Mouse (Mus musculus) intestine, embryonic 16.5 days (tissue): ENCODE results near the gene Fcmr. TPM values are rescaled to one million over a fixed set of nuclear protein-coding genes. Genes with fewer than 3 reads are reported as not detected.
A peak's percentile ranks its signal among the peaks of the same experiment; 100 is the strongest.

Source experiments
- ATAC-seq: fragments of 200-750 bp; cut with Nextera tagmentation; 2 replicates; pipeline ENCODE4 v1.8.0; 2017; ENCODE audit warnings: moderate TSS enrichment, moderate library complexity
- H3K27ac ChIP-seq: fragments of 300-500 bp; sonication (generic); 2 replicates; pipeline ENCODE4 v1.5.1; 2014; ENCODE audit warnings: mild to moderate bottlenecking, low read length
- H3K27me3 ChIP-seq: fragments of 300-500 bp; sonication (generic); replicated peaks from 2 replicates; pipeline ENCODE4 v1.6.1; 2014; ENCODE audit warnings: low read length, control low read depth, mixed read lengths; ENCODE audit not compliant: control insufficient read depth, insufficient read depth
- H3K36me3 ChIP-seq: fragments of 300-500 bp; sonication (generic); 2 replicates; pipeline ENCODE4 v1.6.1; 2014; ENCODE audit warnings: low read length, control low read depth; ENCODE audit not compliant: control insufficient read depth, insufficient read depth
- H3K4me1 ChIP-seq: fragments of 300-500 bp; sonication (generic); 2 replicates; pipeline ENCODE4 v1.6.1; 2014; ENCODE audit warnings: low read length, control low read depth, mixed read lengths; ENCODE audit not compliant: control insufficient read depth, insufficient read depth
- H3K4me2 ChIP-seq: fragments of 300-500 bp; sonication (generic); 2 replicates; pipeline ENCODE4 v1.6.1; 2014; ENCODE audit warnings: low read depth, low read length, control low read depth
- H3K4me3 ChIP-seq: fragments of 300-500 bp; sonication (generic); 2 replicates; pipeline ENCODE4 v1.5.1; 2014; ENCODE audit warnings: mild to moderate bottlenecking, low read length
- H3K9ac ChIP-seq: fragments of 300-500 bp; sonication (generic); 2 replicates; pipeline ENCODE4 v1.6.1; 2014; ENCODE audit warnings: low read depth, low read length
- H3K9me3 ChIP-seq: fragments of 300-500 bp; sonication (generic); 2 replicates; pipeline ENCODE4 v1.6.1; 2016; ENCODE audit warnings: low read length, control low read depth; ENCODE audit not compliant: control insufficient read depth
- WGBS: fragments of 180-500 bp; shearing (Covaris S2); extraction: QIAGEN DNeasy Blood & Tissue Kit; methylation state at CpG from one replicate; pipeline ENCODE4 v1.1.7; 2014; 5-methylcytosine and 5-hydroxymethylcytosine counted together
- polyA plus RNA-seq: library from polyadenylated mRNA; unstranded; fragments of >200 nt; fragmentation: Nextera tagmentation; extraction: Ambion mirVana; gene quantifications from 2 replicates; pipeline ENCODE4 v1.2.1, GENCODE M21; 2015

The Fcmr gene
- polyA plus RNA-seq, 1 experiment from 2014 or later = 4.3 TPM

DNA sequence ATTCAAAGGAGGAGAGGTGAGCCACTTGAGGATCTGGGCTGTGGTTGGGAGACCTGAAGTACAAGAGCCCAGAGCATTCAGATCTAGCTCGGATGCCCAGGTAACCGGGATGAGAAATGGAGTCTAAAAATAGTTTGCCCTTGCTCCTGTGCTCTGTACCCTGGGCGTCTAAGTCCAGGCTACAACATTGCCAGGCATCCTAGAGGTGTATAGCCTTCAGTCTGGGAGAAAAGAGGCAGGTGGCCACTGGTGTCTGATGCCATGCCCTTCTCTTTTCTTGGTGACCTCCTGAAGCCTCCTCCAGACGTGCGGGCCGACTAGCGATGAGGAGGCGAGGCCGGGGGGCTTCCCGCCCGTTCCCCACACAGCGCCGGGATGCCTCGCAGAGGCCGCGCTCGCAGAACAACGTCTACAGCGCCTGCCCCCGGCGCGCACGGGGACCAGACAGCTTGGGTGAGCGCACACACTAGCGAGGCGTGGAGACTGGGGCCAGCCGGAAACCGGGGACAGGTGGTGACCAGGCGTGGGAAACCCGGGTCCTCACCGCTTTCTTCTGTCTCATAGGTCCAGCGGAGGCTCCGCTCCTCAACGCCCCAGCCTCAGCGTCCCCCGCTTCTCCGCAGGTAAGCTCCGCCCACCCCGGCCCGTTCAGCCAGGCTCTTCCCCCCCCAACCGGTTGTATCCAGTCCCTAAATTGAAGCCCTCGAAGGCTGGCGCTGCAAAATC, 12.6 kb downstream of the Fcmr start:
- no peaks in the 10 kb centered on the region for H3K9me3 ChIP-seq
- peak overlapping the region; percentile 49 for H3K4me3 ChIP-seq
- H3K27ac ChIP-seq = no peak overlapping the region
- peaks cover 9% of the 10 kb centered on the region; the same call in 1 of the 2 replicates for H3K27me3 ChIP-seq
- H3K9ac ChIP-seq = peak overlapping the region; percentile 60
- ATAC-seq = peak; percentile 72
- H3K4me1 ChIP-seq = 0 out of 2 replicates have a peak, but pooled peaks cover 3% of the 10 kb centered on the region
- no peaks in the 10 kb centered on the region for H3K36me3 ChIP-seq
- H3K4me2 ChIP-seq = peak overlapping the region; percentile 83
- WGBS = 3% methylated on average over 43 of the region's 43 CpGs

- Histone ChIP-seq H3K36me3 (no peaks in the 10 kb centered on the region), H3K4me1 (0 out of 2 replicates have a peak, but pooled peaks cover 3% of the 10 kb centered on the region), H3K9ac (no peak overlapping the region), H3K27ac (no peak overlapping the region), H3K27me3 (peaks cover 9% of the 10 kb centered on the region; the same call in 1 of the 2 replicates), H3K4me3 (no peak overlapping the region), H3K4me2 (no peak overlapping the region), H3K9me3 (no peaks in the 10 kb centered on the region)
- 87% methylated on average over 7 of the region's 7 CpGs for WGBS
- no peak for ATAC-seq
These were observed 14.5 kb downstream of the Fcmr start for GRCm38 (mm10) chr1:130879927-130880326.

GRCm38 (mm10) chr1:130883146-130883545, 17.7 kb downstream of the Fcmr start:
- Histone ChIP-seq H3K4me1 (no peaks in the 10 kb centered on the region), H3K36me3 (no peaks in the 10 kb centered on the region), H3K9ac (no peak overlapping the region), H3K27ac (no peak overlapping the region), H3K4me3 (no peak overlapping the region), H3K9me3 (no peaks in the 10 kb centered on the region), H3K4me2 (no peak overlapping the region), H3K27me3 (peaks cover 3% of the 10 kb centered on the region; the same call in 1 of the 2 replicates)
- ATAC-seq = no peak
- WGBS = 87% methylated on average over 4 of the region's 4 CpGs

GRCm38 (mm10) chr1:130887354-130887753, 21.9 kb downstream of the Fcmr start, which contains the start of gene Il24:
TSS of gene Il24 (minus strand) at chr1:130887454.
- Histone ChIP-seq H3K4me3 (no peak within 1 kb of the TSS), H3K36me3 (no peaks in the 10 kb centered on the region), H3K27me3 (no peaks in the 10 kb centered on the region), H3K4me2 (no peak within 1 kb of the TSS), H3K9ac (no peak within 1 kb of the TSS), H3K4me1 (no peaks in the 10 kb centered on the region), H3K27ac (no peak within 1 kb of the TSS), H3K9me3 (no peaks in the 10 kb centered on the region)
- no peak for ATAC-seq

DNA sequence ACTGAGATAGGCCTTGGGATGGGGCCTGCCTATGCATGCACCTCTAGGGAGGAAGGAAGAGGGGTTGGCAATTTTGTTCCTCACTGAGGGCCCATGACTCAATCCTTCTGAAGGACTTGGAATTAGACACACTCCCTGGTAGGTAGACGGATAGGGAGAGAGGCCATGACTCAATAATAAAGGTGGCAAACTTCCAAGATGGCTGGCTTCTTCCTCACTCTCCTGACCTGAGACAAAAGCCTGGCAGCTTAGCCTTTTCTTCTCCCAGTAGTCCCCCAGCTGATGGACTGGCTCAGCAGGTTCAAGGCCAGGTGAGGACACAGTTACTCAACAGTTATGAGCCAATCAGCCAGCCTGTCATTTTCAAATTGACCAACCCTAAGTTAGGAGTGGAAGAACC, 27.0 kb downstream of the Fcmr start:
- Histone ChIP-seq H3K27ac (no peak overlapping the region), H3K4me1 (no peaks in the 10 kb centered on the region), H3K9ac (no peak overlapping the region), H3K4me3 (no peak overlapping the region), H3K9me3 (no peaks in the 10 kb centered on the region), H3K27me3 (no peaks in the 10 kb centered on the region), H3K36me3 (no peaks in the 10 kb centered on the region), H3K4me2 (no peak overlapping the region)
- ATAC-seq = no peak
- 67% methylated on average over 1 of the region's 1 CpGs for WGBS

- ATAC-seq = no peak
- WGBS = 71% methylated on average over 9 of the region's 9 CpGs
- no peak overlapping the region for H3K27ac ChIP-seq
These were observed 28.0 kb downstream of the Fcmr start for GRCm38 (mm10) chr1:130893329-130894040.

GRCm38 (mm10) chr1:130894468-130894867, 29.0 kb downstream of the Fcmr start:
- H3K9me3 ChIP-seq = no peaks in the 10 kb centered on the region
- no peak overlapping the region for H3K9ac ChIP-seq
- H3K36me3 ChIP-seq = no peaks in the 10 kb centered on the region
- 69% methylated on average over 6 of the region's 6 CpGs for WGBS
- H3K27ac ChIP-seq = no peak overlapping the region
- no peaks in the 10 kb centered on the region for H3K4me1 ChIP-seq
- no peak for ATAC-seq
- no peak overlapping the region for H3K4me2 ChIP-seq
- no peak overlapping the region for H3K4me3 ChIP-seq
- no peaks in the 10 kb centered on the region for H3K27me3 ChIP-seq

More at GRCm38 (mm10) chr1:130893329-130894040, 28.0 kb downstream of the Fcmr start:
- Histone ChIP-seq H3K4me1 (no peaks in the 10 kb centered on the region), H3K4me3 (no peak overlapping the region), H3K9me3 (no peaks in the 10 kb centered on the region), H3K4me2 (no peak overlapping the region), H3K27me3 (no peaks in the 10 kb centered on the region), H3K9ac (no peak overlapping the region), H3K36me3 (no peaks in the 10 kb centered on the region)

DNA sequence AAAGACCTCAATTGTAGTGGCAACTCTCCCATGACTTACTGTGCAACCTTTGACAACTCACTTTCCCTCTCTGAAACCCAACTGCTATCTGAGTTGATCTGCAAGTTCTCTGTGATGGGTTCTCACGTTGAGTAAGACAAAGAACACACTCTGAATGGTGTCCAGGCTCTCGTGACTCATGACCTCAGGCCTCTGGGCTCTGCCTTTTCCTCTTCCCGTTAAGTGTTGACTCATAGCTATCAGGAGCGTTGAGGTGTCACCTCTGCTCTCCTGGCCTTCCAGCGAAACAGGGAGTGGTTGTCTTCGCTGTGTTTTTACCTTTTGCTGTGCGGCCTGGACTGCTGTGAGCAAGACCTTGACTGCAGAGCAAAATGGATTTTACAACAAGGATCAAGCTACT, 37.0 kb downstream of the Fcmr start:
- Histone ChIP-seq H3K9ac (no peak overlapping the region), H3K27me3 (no peaks in the 10 kb centered on the region), H3K27ac (no peak overlapping the region), H3K36me3 (no peaks in the 10 kb centered on the region), H3K4me2 (no peak overlapping the region), H3K4me3 (no peak overlapping the region), H3K4me1 (no peaks in the 10 kb centered on the region), H3K9me3 (no peaks in the 10 kb centered on the region)
- no peak for ATAC-seq
- 79% methylated on average over 7 of the region's 7 CpGs for WGBS

GRCm38 (mm10) chr1:130911401-130912010, 46.0 kb downstream of the Fcmr start, which contains the start of gene Il20:
TSS of gene Il20 (minus strand) at chr1:130911451.
- Histone ChIP-seq H3K4me2 (no peak within 1 kb of the TSS), H3K9ac (no peak within 1 kb of the TSS), H3K27me3 (no peaks in the 10 kb centered on the region), H3K9me3 (no peaks in the 10 kb centered on the region), H3K4me3 (no peak within 1 kb of the TSS), H3K27ac (no peak within 1 kb of the TSS), H3K4me1 (no peaks in the 10 kb centered on the region), H3K36me3 (no peaks in the 10 kb centered on the region)
- ATAC-seq = no peak
- 84% methylated on average over 12 of the region's 12 CpGs for WGBS
